Mouse (Mus musculus): ENCODE measurements around the gene Trappc2l.
"Not testable (repeated sequence)": the region's sequence is repeated elsewhere in the genome, so short reads cannot be mapped to it uniquely, and the experiment has no call there.

Gene Trappc2l

GRCm38 (mm10) chr8:122625811-122626210, 14.4 kb downstream of the Trappc2l start:
- DNase-seq (ENCODE audit: low spot score in 2 of 2), result no peak

- no peak for DNase-seq (ENCODE audit: low spot score in 2 of 2)
Measured at GRCm38 (mm10) chr8:122626896-122627295, 15.5 kb downstream of the Trappc2l start.

- no peak for DNase-seq (ENCODE audit: low spot score in 2 of 2)
Measured at GRCm38 (mm10) chr8:122629388-122629787, 17.9 kb downstream of the Trappc2l start.

GRCm38 (mm10) chr8:122630696-122631095, 19.3 kb downstream of the Trappc2l start:
- DNase-seq (ENCODE audit: low spot score in 2 of 2), result no peak

- not testable (repeated sequence) for DNase-seq (ENCODE audit: low spot score in 2 of 2)
Measured at GRCm38 (mm10) chr8:122632134-122632533, 20.7 kb downstream of the Trappc2l start.

GRCm38 (mm10) chr8:122633205-122633604, 21.8 kb downstream of the Trappc2l start:
- no peak for DNase-seq (ENCODE audit: low spot score in 2 of 2)

- no peak for DNase-seq (ENCODE audit: low spot score in 2 of 2)
Measured at GRCm38 (mm10) chr8:122635878-122636802, 24.7 kb downstream of the Trappc2l start.

- peak; percentile 63 to 80 for DNase-seq (ENCODE audit: low spot score in 2 of 2)
Measured at GRCm38 (mm10) chr8:122636803-122637175, 25.3 kb downstream of the Trappc2l start.

GRCm38 (mm10) chr8:122637230-122637629, 25.8 kb downstream of the Trappc2l start:
- DNase-seq (ENCODE audit: low spot score in 2 of 2), result no peak

- no peak for DNase-seq (ENCODE audit: low spot score in 2 of 2)
Measured at GRCm38 (mm10) chr8:122638601-122639000, 27.2 kb downstream of the Trappc2l start.

GRCm38 (mm10) chr8:122639521-122640248, 28.2 kb downstream of the Trappc2l start:
- DNase-seq (ENCODE audit: low spot score in 2 of 2), result peak; percentile 58 to 61

GRCm38 (mm10) chr8:122640825-122641224, 29.4 kb downstream of the Trappc2l start:
- no peak for DNase-seq (ENCODE audit: low spot score in 2 of 2)

- DNase-seq (ENCODE audit: low spot score in 2 of 2), result peak; percentile 84 to 88
Measured at GRCm38 (mm10) chr8:122641406-122641805, 30.0 kb downstream of the Trappc2l start.

- DNase-seq (ENCODE audit: low spot score in 2 of 2), result peak in 1 of 2 experiments; percentile 63
Measured at GRCm38 (mm10) chr8:122642071-122642470, 30.6 kb downstream of the Trappc2l start.

GRCm38 (mm10) chr8:122644175-122644954, 32.9 kb downstream of the Trappc2l start:
- no peak for DNase-seq (ENCODE audit: low spot score in 2 of 2)

- DNase-seq (ENCODE audit: low spot score in 2 of 2), result no peak
Measured at GRCm38 (mm10) chr8:122646337-122646736, 34.9 kb downstream of the Trappc2l start.

- DNase-seq (ENCODE audit: low spot score in 2 of 2), result no peak
Measured at GRCm38 (mm10) chr8:122648192-122648970, 36.9 kb downstream of the Trappc2l start.

- DNase-seq (ENCODE audit: low spot score in 2 of 2), result no peak
Measured at GRCm38 (mm10) chr8:122651326-122651921, 40.0 kb downstream of the Trappc2l start.

- DNase-seq (ENCODE audit: low spot score in 2 of 2), result no peak
Measured at GRCm38 (mm10) chr8:122652643-122653042, 41.2 kb downstream of the Trappc2l start.

GRCm38 (mm10) chr8:122654768-122655167, 43.3 kb downstream of the Trappc2l start:
- DNase-seq (ENCODE audit: low spot score in 2 of 2), result no peak
